Mouse (Mus musculus): ENCODE data around the gene Ms4a7. TPM values are rescaled to one million over a fixed set of nuclear protein-coding genes. Genes with fewer than 3 reads are reported as not detected.

The Ms4a7 gene
- polyA plus RNA-seq (2014; fragmentation: Nextera tagmentation; extraction: Ambion mirVana) = 1.1 and 1.3 TPM in 2 replicates

DNA sequence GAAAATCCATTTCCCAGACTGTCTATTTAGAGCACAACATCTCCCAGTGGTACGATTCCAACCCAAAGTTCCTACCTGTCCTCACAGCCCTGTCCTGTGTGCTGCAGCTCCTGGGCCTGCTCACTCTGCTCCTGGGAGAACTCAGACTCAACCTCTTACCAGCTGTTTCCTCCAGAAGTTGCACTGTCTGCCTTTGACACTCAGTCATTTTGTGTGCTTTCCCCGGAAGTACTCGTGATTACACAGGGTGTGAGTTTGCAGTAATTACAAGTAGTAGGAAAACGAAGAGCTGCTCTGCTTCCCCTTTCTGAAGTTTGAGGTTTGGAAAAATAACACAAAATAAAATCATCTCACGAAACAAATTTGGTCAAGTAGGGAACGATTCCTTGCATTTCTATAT is at the start of gene Ms4a7:
TSS of gene Ms4a7 (minus strand) at position 215 of the 400 bp plus-strand sequence.
- no peak within 1 kb of the TSS for H3K9ac ChIP-seq (ENCODE audit: low read depth, low read length)
- WGBS = 72% methylated on average over 6 of the region's 6 CpGs
- no peak for DNase-seq (ENCODE audit: low spot score)
- H3K4me1 ChIP-seq (replicated peaks; ENCODE audit: control insufficient read depth, insufficient read depth, low read length) = no peaks in the 10 kb centered on the region
- ATAC-seq (replicated peaks; ENCODE audit: low FRiP score) = no peak
- no peak within 1 kb of the TSS for H3K27ac ChIP-seq (ENCODE audit: low read depth, low read length)
- H3K27me3 ChIP-seq (replicated peaks; ENCODE audit: control insufficient read depth, insufficient read depth, low read length) = no peaks in the 10 kb centered on the region
- no peaks in the 10 kb centered on the region for H3K9me3 ChIP-seq (ENCODE audit: control insufficient read depth, low read length)
- H3K4me3 ChIP-seq (ENCODE audit: low read depth, low read length) = no peak within 1 kb of the TSS
- no peak within 1 kb of the TSS for H3K4me2 ChIP-seq
- no peaks in the 10 kb centered on the region for H3K36me3 ChIP-seq (ENCODE audit: control insufficient read depth, insufficient read depth, low read length)

DNA sequence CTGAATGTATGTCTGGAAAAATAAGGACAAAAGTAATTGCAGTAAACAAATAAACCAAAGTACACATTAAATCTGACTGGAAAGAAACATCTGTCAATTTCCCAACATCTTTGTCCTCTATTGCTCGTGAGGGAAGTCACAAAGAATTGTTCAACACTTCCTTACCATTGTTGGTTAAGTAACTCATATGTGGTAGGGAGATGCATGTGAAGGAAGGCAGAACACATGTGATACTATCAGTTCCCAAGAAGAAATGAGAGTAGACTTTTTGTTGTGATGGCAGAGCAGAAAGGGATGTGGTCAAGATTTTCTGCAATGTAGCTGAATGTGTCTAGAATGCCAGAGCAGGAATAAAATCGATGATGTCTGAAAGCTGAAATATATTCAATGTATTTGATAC is 40.5 kb upstream of the Ms4a7 start:
- 68% methylated on average over 2 of the region's 2 CpGs for WGBS
- Histone ChIP-seq H3K27ac (ENCODE audit: low read depth, low read length) (no peak overlapping the region), H3K27me3 (replicated peaks; ENCODE audit: control insufficient read depth, insufficient read depth, low read length) (no peaks in the 10 kb centered on the region), H3K4me2 (no peak overlapping the region), H3K4me1 (replicated peaks; ENCODE audit: control insufficient read depth, insufficient read depth, low read length) (no peaks in the 10 kb centered on the region), H3K4me3 (ENCODE audit: low read depth, low read length) (no peak overlapping the region), H3K36me3 (ENCODE audit: control insufficient read depth, insufficient read depth, low read length) (no peaks in the 10 kb centered on the region), H3K9ac (ENCODE audit: low read depth, low read length) (no peak overlapping the region), H3K9me3 (ENCODE audit: control insufficient read depth, low read length) (no peaks in the 10 kb centered on the region)
- no peak for DNase-seq (ENCODE audit: low spot score)
- ATAC-seq (replicated peaks; ENCODE audit: low FRiP score) = no peak

DNA sequence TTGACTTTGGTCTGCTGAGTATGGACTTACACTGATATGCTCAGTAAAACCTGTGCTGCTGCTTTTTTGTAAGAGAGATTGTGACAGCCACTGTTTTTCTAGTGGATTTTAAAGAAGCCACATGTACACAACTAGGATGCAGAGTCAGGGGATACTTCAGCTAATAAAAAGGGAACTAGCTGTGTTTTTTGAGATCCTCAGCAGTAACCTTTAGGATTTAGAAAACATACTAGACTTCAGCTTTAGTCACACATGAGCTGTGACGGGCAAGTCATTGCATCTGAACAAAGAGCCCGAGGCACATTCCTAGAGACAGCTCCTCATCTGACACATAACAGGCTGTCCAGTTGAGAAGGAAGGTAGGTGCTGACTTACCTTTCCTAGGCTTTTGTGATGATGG is 39.3 kb upstream of the Ms4a7 start, which contains the start of gene Ms4a4a:
TSS of gene Ms4a4a (plus strand) at position 251 of the 400 bp plus-strand sequence.
- no peak for ATAC-seq (replicated peaks; ENCODE audit: low FRiP score)
- no peak within 1 kb of the TSS for H3K27ac ChIP-seq (ENCODE audit: low read depth, low read length)
- no peak within 1 kb of the TSS for H3K4me2 ChIP-seq
- 82% methylated on average over 2 of the region's 2 CpGs for WGBS
- no peak within 1 kb of the TSS for H3K4me3 ChIP-seq (ENCODE audit: low read depth, low read length)
- no peaks in the 10 kb centered on the region for H3K27me3 ChIP-seq (replicated peaks; ENCODE audit: control insufficient read depth, insufficient read depth, low read length)
- H3K9me3 ChIP-seq (ENCODE audit: control insufficient read depth, low read length) = no peaks in the 10 kb centered on the region
- H3K36me3 ChIP-seq (ENCODE audit: control insufficient read depth, insufficient read depth, low read length) = no peaks in the 10 kb centered on the region
- no peaks in the 10 kb centered on the region for H3K4me1 ChIP-seq (replicated peaks; ENCODE audit: control insufficient read depth, insufficient read depth, low read length)
- DNase-seq (ENCODE audit: low spot score) = no peak
- no peak within 1 kb of the TSS for H3K9ac ChIP-seq (ENCODE audit: low read depth, low read length)

DNA sequence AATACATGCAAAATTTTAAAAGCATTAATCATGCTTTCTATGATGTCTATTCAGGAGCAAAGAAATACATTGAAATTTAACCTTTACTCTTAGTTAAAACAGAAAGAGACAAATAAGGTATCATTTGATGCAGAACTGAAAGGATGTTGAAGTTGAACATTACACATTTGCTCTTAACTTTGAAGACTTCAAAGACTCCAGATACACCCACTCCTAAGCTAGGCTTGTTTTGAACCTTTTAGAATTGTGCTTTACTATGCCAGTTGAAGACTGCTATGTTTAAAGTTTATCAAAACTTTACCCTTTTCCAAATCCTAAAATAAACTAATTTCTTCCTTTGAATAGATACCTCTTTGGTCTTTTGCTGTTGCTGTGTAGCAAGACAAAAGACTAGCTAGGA is 35.2 kb upstream of the Ms4a7 start:
- no peak for ATAC-seq (replicated peaks; ENCODE audit: low FRiP score)
- H3K36me3 ChIP-seq (ENCODE audit: control insufficient read depth, insufficient read depth, low read length) = no peaks in the 10 kb centered on the region
- no peak overlapping the region for H3K27ac ChIP-seq (ENCODE audit: low read depth, low read length)
- H3K9ac ChIP-seq (ENCODE audit: low read depth, low read length) = no peak overlapping the region
- no peak overlapping the region for H3K4me3 ChIP-seq (ENCODE audit: low read depth, low read length)
- H3K27me3 ChIP-seq (replicated peaks; ENCODE audit: control insufficient read depth, insufficient read depth, low read length) = no peaks in the 10 kb centered on the region
- no peak overlapping the region for H3K4me2 ChIP-seq
- no peak for DNase-seq (ENCODE audit: low spot score)
- H3K9me3 ChIP-seq (ENCODE audit: control insufficient read depth, low read length) = no peaks in the 10 kb centered on the region
- H3K4me1 ChIP-seq (replicated peaks; ENCODE audit: control insufficient read depth, insufficient read depth, low read length) = no peaks in the 10 kb centered on the region

DNA sequence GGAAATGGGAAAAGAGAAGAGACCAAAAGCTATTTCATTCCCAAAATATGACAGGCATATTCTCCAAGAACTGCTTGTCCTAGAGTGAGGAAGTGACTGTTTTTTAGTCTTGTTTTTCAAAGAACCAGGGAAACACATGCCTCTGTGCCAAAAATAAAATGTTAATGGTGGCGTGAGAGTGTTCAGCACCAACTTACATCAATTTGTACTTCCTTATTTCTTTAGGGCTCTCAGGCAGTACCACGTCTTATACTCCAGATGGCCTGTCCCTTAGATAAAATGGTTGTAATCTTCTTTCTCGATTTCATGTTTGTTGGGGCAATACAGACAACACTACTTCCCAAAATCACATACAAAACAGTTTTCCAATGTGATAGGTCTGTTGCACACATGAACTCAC is 32.4 kb upstream of the Ms4a7 start:
- Histone ChIP-seq H3K27ac (ENCODE audit: low read depth, low read length) (no peak overlapping the region), H3K9me3 (ENCODE audit: control insufficient read depth, low read length) (no peaks in the 10 kb centered on the region), H3K27me3 (replicated peaks; ENCODE audit: control insufficient read depth, insufficient read depth, low read length) (no peaks in the 10 kb centered on the region), H3K4me1 (replicated peaks; ENCODE audit: control insufficient read depth, insufficient read depth, low read length) (no peaks in the 10 kb centered on the region), H3K4me2 (no peak overlapping the region), H3K9ac (ENCODE audit: low read depth, low read length) (no peak overlapping the region), H3K36me3 (ENCODE audit: control insufficient read depth, insufficient read depth, low read length) (no peaks in the 10 kb centered on the region), H3K4me3 (ENCODE audit: low read depth, low read length) (no peak overlapping the region)
- DNase-seq (ENCODE audit: low spot score) = no peak
- 53% methylated on average over 3 of the region's 3 CpGs for WGBS
- ATAC-seq (replicated peaks; ENCODE audit: low FRiP score) = no peak

DNA sequence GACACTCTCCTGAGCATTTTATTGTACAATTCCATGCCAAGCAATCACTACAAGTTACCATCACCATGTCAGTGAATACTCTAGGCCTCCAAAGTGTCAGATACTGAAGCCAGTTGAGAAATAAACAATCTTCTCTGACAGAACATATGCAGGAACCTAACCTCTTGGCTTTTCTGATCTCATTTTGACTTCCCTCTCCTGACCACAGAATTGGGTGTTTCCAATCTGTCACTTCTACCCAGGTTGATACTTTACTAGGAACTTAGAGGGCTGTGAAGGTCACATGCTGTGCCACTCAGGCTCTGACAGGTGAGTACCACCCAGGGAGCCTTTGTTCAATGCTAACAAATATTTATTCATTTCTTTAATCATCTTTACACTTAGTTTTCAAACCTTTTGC is 26.1 kb upstream of the Ms4a7 start:
- ATAC-seq (replicated peaks; ENCODE audit: low FRiP score) = no peak
- no peak overlapping the region for H3K27ac ChIP-seq (ENCODE audit: low read depth, low read length)
- H3K9ac ChIP-seq (ENCODE audit: low read depth, low read length) = no peak overlapping the region
- H3K4me2 ChIP-seq = no peak overlapping the region
- no peaks in the 10 kb centered on the region for H3K9me3 ChIP-seq (ENCODE audit: control insufficient read depth, low read length)
- H3K27me3 ChIP-seq (replicated peaks; ENCODE audit: control insufficient read depth, insufficient read depth, low read length) = no peaks in the 10 kb centered on the region
- no peaks in the 10 kb centered on the region for H3K36me3 ChIP-seq (ENCODE audit: control insufficient read depth, insufficient read depth, low read length)
- H3K4me3 ChIP-seq (ENCODE audit: low read depth, low read length) = no peak overlapping the region
- H3K4me1 ChIP-seq (replicated peaks; ENCODE audit: control insufficient read depth, insufficient read depth, low read length) = no peaks in the 10 kb centered on the region
- no peak for DNase-seq (ENCODE audit: low spot score)

DNA sequence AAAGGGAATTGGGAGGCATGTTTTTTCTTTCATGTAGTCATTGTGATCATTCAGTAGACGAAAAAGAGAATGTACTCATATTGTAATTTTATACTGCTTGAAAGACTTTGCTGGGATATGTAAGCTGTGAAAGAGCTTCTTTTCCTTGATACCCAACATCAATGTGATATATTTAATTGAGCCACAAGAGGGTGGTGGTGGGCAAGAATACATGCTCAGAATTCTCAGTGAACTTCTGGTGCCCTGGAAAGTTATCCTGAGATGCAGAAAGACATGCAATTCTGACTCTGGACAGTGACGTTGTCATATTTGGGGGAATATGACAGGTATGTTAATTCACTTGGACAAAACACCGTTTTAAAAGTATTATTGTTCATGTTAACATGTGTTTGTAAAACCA is 24.2 kb upstream of the Ms4a7 start:
- DNase-seq (ENCODE audit: low spot score) (no peak), ATAC-seq (replicated peaks; ENCODE audit: low FRiP score) (no peak)
- Histone ChIP-seq H3K4me1 (replicated peaks; ENCODE audit: control insufficient read depth, insufficient read depth, low read length) (no peaks in the 10 kb centered on the region), H3K9ac (ENCODE audit: low read depth, low read length) (no peak overlapping the region), H3K27ac (ENCODE audit: low read depth, low read length) (no peak overlapping the region), H3K27me3 (replicated peaks; ENCODE audit: control insufficient read depth, insufficient read depth, low read length) (no peaks in the 10 kb centered on the region), H3K36me3 (ENCODE audit: control insufficient read depth, insufficient read depth, low read length) (no peaks in the 10 kb centered on the region), H3K4me3 (ENCODE audit: low read depth, low read length) (no peak overlapping the region), H3K4me2 (no peak overlapping the region), H3K9me3 (ENCODE audit: control insufficient read depth, low read length) (no peaks in the 10 kb centered on the region)
- 42% methylated on average over 3 of the region's 3 CpGs for WGBS

DNA sequence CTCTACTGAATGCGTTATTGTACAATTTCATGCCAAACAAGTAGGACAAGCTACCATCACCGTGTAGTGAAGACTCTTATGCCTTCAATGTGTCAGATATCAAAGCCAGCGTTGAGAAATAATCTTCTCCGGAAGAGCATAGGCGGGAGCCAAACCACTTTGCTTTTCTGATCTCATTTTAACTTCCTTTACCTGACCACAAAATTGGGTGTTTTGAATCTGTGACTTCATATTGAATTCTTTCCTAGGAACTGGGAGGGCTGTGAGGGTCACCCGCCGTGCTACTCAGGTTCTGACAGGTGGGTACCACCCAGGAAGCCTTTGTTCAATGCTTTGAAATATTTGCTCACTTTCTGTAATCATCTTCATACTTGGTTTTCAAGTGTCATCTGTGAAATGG is 19.8 kb upstream of the Ms4a7 start:
- Histone ChIP-seq H3K4me3 (ENCODE audit: low read depth, low read length) (no peak overlapping the region), H3K9ac (ENCODE audit: low read depth, low read length) (no peak overlapping the region), H3K36me3 (ENCODE audit: control insufficient read depth, insufficient read depth, low read length) (no peaks in the 10 kb centered on the region), H3K27ac (ENCODE audit: low read depth, low read length) (no peak overlapping the region), H3K9me3 (ENCODE audit: control insufficient read depth, low read length) (no peaks in the 10 kb centered on the region), H3K4me1 (replicated peaks; ENCODE audit: control insufficient read depth, insufficient read depth, low read length) (no peaks in the 10 kb centered on the region), H3K27me3 (replicated peaks; ENCODE audit: control insufficient read depth, insufficient read depth, low read length) (no peaks in the 10 kb centered on the region), H3K4me2 (no peak overlapping the region)
- DNase-seq (ENCODE audit: low spot score) = no peak
- WGBS = 70% methylated on average over 7 of the region's 7 CpGs
- no peak for ATAC-seq (replicated peaks; ENCODE audit: low FRiP score)

DNA sequence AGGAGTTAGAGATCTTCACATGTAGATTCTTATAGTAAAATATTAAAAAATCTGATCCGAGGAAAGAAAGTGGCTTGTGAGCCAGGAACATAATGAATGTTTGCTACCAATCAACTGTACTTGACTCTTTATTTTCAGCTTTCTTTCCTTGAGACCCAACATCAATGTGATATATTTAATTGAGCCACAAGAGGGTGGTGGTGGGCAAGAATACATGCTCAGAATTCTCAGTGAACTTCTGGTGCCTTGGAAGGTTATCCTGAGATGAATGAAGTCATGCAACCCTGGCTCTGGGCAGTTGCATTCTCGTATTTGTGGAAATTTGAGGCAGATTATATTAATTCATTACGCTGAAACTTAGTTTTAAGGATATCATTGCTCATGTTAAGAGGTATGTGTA is 15.9 kb upstream of the Ms4a7 start:
- Histone ChIP-seq H3K4me3 (ENCODE audit: low read depth, low read length) (no peak overlapping the region), H3K27ac (ENCODE audit: low read depth, low read length) (no peak overlapping the region), H3K27me3 (replicated peaks; ENCODE audit: control insufficient read depth, insufficient read depth, low read length) (no peaks in the 10 kb centered on the region), H3K9ac (ENCODE audit: low read depth, low read length) (no peak overlapping the region), H3K9me3 (ENCODE audit: control insufficient read depth, low read length) (no peaks in the 10 kb centered on the region), H3K4me2 (no peak overlapping the region), H3K36me3 (ENCODE audit: control insufficient read depth, insufficient read depth, low read length) (no peaks in the 10 kb centered on the region), H3K4me1 (replicated peaks; ENCODE audit: control insufficient read depth, insufficient read depth, low read length) (no peaks in the 10 kb centered on the region)
- ATAC-seq (replicated peaks; ENCODE audit: low FRiP score) (no peak), DNase-seq (ENCODE audit: low spot score) (no peak)
- 40% methylated on average over 3 of the region's 3 CpGs for WGBS

Measured in liver, embryonic 11.5 days (tissue).